Mouse (Mus musculus) bone marrow macrophage, adult 2 months (primary cell): ENCODE measurements around the gene Gm20662. TPM values are rescaled to one million over a fixed set of nuclear protein-coding genes. Genes with fewer than 3 reads are reported as not detected.
A peak's percentile ranks its signal among the peaks of the same experiment; 100 is the strongest.

ENCODE experiments used
- H3K27ac ChIP-seq: 2 replicates; pipeline ENCODE4 v1.5.1; 2012; ENCODE audit warnings: low read depth, low read length; ENCODE audit not compliant: insufficient read depth
- H3K4me1 ChIP-seq: 2 replicates; pipeline ENCODE4 v1.6.1; 2012; ENCODE audit warnings: low read length; ENCODE audit not compliant: control insufficient read depth, insufficient read depth
- H3K4me3 ChIP-seq: 2 replicates; pipeline ENCODE4 v1.5.1; 2012; ENCODE audit warnings: mild to moderate bottlenecking, low read length, moderate library complexity; ENCODE audit not compliant: insufficient read depth
- CTCF ChIP-seq: IDR thresholded peaks from 2 replicates; pipeline ENCODE4 v1.5.1; 2012; ENCODE audit warnings: low read depth, mild to moderate bottlenecking, low read length, moderate library complexity
- POLR2A ChIP-seq: IDR thresholded peaks from 2 replicates; pipeline ENCODE4 v1.6.1; 2012; ENCODE audit warnings: mild to moderate bottlenecking, low read depth, low read length, borderline replicate concordance
- polyA plus RNA-seq: library from polyadenylated mRNA; stranded (reverse); fragments of >200 nt; gene quantifications from 2 replicates; pipeline ENCODE4 v1.2.4, GENCODE M21; 2012; ENCODE audit not compliant: missing spikeins, insufficient read depth, insufficient read length

Gm20662 gene
- polyA plus RNA-seq, 1 experiment: not detected

DNA sequence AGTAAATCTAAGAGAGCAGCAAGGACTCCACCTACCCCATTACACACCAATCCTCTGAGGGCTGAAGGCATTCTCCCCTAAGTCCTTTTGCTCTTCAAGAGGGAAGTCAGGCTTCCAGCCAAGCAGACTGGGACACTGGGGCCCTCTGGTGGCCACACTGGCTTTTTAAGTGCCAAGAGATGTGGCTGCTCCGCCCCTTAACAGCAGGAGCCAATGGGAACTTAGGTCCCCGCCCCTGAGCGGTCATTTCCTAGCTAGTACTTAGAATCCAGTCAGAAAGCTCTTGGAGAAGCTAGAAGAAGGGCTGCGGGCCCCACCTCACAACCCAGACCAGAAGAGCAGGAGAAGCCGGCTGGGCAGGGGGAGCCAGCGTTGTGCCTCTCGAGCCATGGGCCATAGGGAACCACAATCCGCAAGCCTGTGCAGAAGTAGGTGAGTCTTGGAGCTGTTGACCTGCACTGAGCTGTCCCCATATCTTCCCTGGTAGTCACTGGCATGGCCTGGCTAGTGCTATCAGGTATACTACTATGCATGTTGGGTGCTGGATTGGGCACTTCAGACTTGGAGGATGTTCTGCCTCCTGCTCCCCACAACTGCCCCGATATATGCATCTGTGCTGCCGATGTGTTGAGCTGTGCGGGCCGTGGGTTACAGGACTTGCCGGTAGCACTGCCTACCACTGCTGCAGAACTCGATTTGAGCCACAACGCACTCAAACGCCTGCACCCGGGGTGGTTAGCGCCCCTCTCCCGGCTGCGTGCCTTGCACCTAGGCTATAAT lies 56.9 kb downstream of the Gm20662 start, which contains the start of gene Amigo3:
Gene Amigo3 (plus strand): TSS at position 275 of the 780 bp plus-strand sequence.
- Histone ChIP-seq H3K4me3 (no peak within 1 kb of the TSS), H3K4me1 (peaks cover 27% of the 10 kb centered on the region), H3K27ac (no peak within 1 kb of the TSS)
- TF ChIP-seq CTCF: peak; percentile 62
- TF ChIP-seq POLR2A: no peak

DNA sequence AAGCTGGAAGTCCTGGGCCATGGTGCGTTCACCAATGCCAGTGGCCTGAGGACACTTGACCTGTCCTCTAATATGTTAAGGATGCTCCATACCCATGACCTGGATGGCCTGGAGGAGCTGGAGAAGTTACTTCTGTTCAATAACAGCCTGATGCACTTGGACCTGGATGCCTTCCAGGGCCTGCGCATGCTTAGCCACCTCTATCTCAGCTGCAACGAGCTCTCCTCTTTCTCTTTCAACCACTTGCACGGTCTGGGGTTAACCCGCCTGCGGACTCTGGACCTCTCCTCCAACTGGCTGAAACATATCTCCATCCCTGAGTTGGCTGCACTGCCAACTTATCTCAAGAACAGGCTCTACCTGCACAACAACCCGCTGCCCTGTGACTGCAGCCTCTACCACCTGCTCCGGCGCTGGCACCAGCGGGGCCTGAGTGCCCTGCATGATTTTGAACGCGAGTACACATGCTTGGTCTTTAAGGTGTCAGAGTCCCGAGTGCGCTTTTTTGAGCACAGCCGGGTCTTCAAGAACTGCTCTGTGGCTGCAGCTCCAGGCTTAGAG lies 57.6 kb downstream of the Gm20662 start:
- Histone ChIP-seq H3K4me1 (peaks cover 27% of the 10 kb centered on the region), H3K27ac (no peak overlapping the region), H3K4me3 (no peak overlapping the region)
- no peak for TF ChIP-seq POLR2A
- TF ChIP-seq CTCF: no peak

GRCm38 (mm10) chr9:108054331-108055040 lies 58.3 kb downstream of the Gm20662 start:
- no peak for TF ChIP-seq POLR2A
- Histone ChIP-seq H3K4me3 (no peak overlapping the region), H3K27ac (0 out of 2 replicates have a peak overlapping the region, but pooled peaks have one; percentile 6), H3K4me1 (peaks cover 27% of the 10 kb centered on the region)

- Histone ChIP-seq H3K4me1 (peaks cover 25% of the 10 kb centered on the region), H3K4me3 (no peak overlapping the region), H3K27ac (0 out of 2 replicates have a peak overlapping the region, but pooled peaks have one; percentile 14)
- TF ChIP-seq POLR2A (no peak), CTCF (no peak)
Observed at GRCm38 (mm10) chr9:108055061-108055460, 58.9 kb downstream of the Gm20662 start.

GRCm38 (mm10) chr9:108055661-108056237 lies 59.6 kb downstream of the Gm20662 start:
- TF ChIP-seq POLR2A (no peak), CTCF (no peak)
- H3K4me1 ChIP-seq: peaks cover 24% of the 10 kb centered on the region

GRCm38 (mm10) chr9:108056361-108057261 lies 60.5 kb downstream of the Gm20662 start:
- Histone ChIP-seq H3K4me3 (no peak overlapping the region), H3K27ac (no peak overlapping the region), H3K4me1 (peaks cover 27% of the 10 kb centered on the region)
- TF ChIP-seq POLR2A (no peak), CTCF (no peak)

More at GRCm38 (mm10) chr9:108055661-108056237, 59.6 kb downstream of the Gm20662 start:
- Histone ChIP-seq H3K4me3 (no peak overlapping the region), H3K27ac (no peak overlapping the region)

GRCm38 (mm10) chr9:108057262-108057562 lies 61.1 kb downstream of the Gm20662 start:
- Histone ChIP-seq H3K4me1 (peaks cover 27% of the 10 kb centered on the region), H3K4me3 (no peak overlapping the region), H3K27ac (no peak overlapping the region)
- no peak for TF ChIP-seq POLR2A
- TF ChIP-seq CTCF: no peak

GRCm38 (mm10) chr9:108058291-108058690 lies 62.1 kb downstream of the Gm20662 start:
- Histone ChIP-seq H3K4me1 (peaks cover 22% of the 10 kb centered on the region), H3K27ac (no peak overlapping the region), H3K4me3 (no peak overlapping the region)
- TF ChIP-seq POLR2A (no peak), CTCF (no peak)

- TF ChIP-seq POLR2A (no peak), CTCF (no peak)
- Histone ChIP-seq H3K4me1 (0 out of 2 replicates have a peak, but pooled peaks cover 5% of the 10 kb centered on the region), H3K27ac (no peak overlapping the region), H3K4me3 (no peak overlapping the region)
Observed at GRCm38 (mm10) chr9:108062142-108062541, 66.0 kb downstream of the Gm20662 start.
